Mouse (Mus musculus): ENCODE data around the gene Clic6. TPM values are rescaled to one million over a fixed set of nuclear protein-coding genes. Genes with fewer than 3 reads are reported as not detected.

The Clic6 gene
- total and polyA plus RNA-seq, 3 experiments: 0.24 to 1.2 TPM; not detected in 1

GRCm38 (mm10) chr16:92488456-92488855, 2.9 kb downstream of the Clic6 start:
- no peak for DNase-seq (ENCODE audit: extremely low read depth)
- Histone ChIP-seq H3K36me3 (replicated peaks in 1 of 2; ENCODE audit: control insufficient read depth in 1 of 2, insufficient read depth in 1 of 2, low read length in 1 of 2) (no peaks in the 10 kb centered on the region), H3K27ac (ENCODE audit: insufficient read depth, low read depth) (no peak overlapping the region), H3K4me2 (ENCODE audit: insufficient read depth, low read depth, poor library complexity, severe bottlenecking) (no peak overlapping the region), H3K4me3 (replicated peaks in 1 of 3; ENCODE audit: low read depth in 2 of 3, low read length in 2 of 3, poor library complexity in 1 of 3) (no peak overlapping the region), H3K9me3 (replicated peaks; ENCODE audit: low read length) (peaks cover 3% of the 10 kb centered on the region), H3K4me1 (ENCODE audit: control insufficient read depth in 1 of 2, insufficient read depth in 2 of 2) (peaks cover 14% of the 10 kb centered on the region in 2 experiments), H3K27me3 (replicated peaks) (no peaks in the 10 kb centered on the region), H3K9ac (ENCODE audit: insufficient read depth, low read depth) (no peak overlapping the region), H3K79me2 (replicated peaks; ENCODE audit: control insufficient read depth, extremely low read depth, insufficient read depth, poor library complexity, severe bottlenecking) (no peaks in the 10 kb centered on the region)
- dilution Hi-C loops (cut with MboI; ENCODE audit: extremely low pct_ligation_motif_present, extremely low pct_unique_long_range_greater_than_20kb, low sequenced_read_pairs): no loop called here
- in situ Hi-C loops (cut with MboI; ENCODE audit: low pct_ligation_motif_present, low pct_unique_long_range_greater_than_20kb, low sequenced_read_pairs): no loop called here
- TF ChIP-seq SMC3 (IDR thresholded peaks at IDR 0.05; ENCODE audit: low read depth, low read length) (no peak), TCF12 (IDR thresholded peaks at IDR 0.05; ENCODE audit: low read depth, low read length) (no peak), MXI1 (IDR thresholded peaks at IDR 0.05; ENCODE audit: low read depth, low read length) (no peak), ETS1 (conservative IDR thresholded peaks at IDR 0.05; ENCODE audit: low read depth, low read length) (no peak), EP300 (IDR thresholded peaks at IDR 0.05; ENCODE audit: low read length) (no peak), PAX5 (IDR thresholded peaks at IDR 0.05; ENCODE audit: low read length) (no peak), SIN3A (IDR thresholded peaks at IDR 0.05; ENCODE audit: low read length) (no peak), CTCF (conservative IDR thresholded peaks at IDR 0.05 in 1 of 2, IDR thresholded peaks at IDR 0.05 in 1 of 2; ENCODE audit: low read depth in 2 of 2, low read length in 2 of 2) (no peak), NRF1 (IDR thresholded peaks at IDR 0.05; ENCODE audit: low read depth, low read length) (no peak), MAX (IDR thresholded peaks at IDR 0.05; ENCODE audit: low read length) (no peak), KAT2A (IDR thresholded peaks at IDR 0.05; ENCODE audit: insufficient replicate concordance, low read length) (no peak)

GRCm38 (mm10) chr16:92489356-92489755, 3.8 kb downstream of the Clic6 start:
- Histone ChIP-seq H3K27me3 (replicated peaks) (no peaks in the 10 kb centered on the region), H3K9ac (ENCODE audit: insufficient read depth, low read depth) (no peak overlapping the region), H3K27ac (ENCODE audit: insufficient read depth, low read depth) (no peak overlapping the region), H3K36me3 (replicated peaks in 1 of 2; ENCODE audit: control insufficient read depth in 1 of 2, insufficient read depth in 1 of 2, low read length in 1 of 2) (no peaks in the 10 kb centered on the region), H3K4me2 (ENCODE audit: insufficient read depth, low read depth, poor library complexity, severe bottlenecking) (no peak overlapping the region), H3K9me3 (replicated peaks; ENCODE audit: low read length) (peaks cover 3% of the 10 kb centered on the region), H3K4me1 (ENCODE audit: control insufficient read depth in 1 of 2, insufficient read depth in 2 of 2) (peaks cover 14% of the 10 kb centered on the region in 2 experiments), H3K4me3 (replicated peaks in 1 of 3; ENCODE audit: low read depth in 2 of 3, low read length in 2 of 3, poor library complexity in 1 of 3) (no peak overlapping the region), H3K79me2 (replicated peaks; ENCODE audit: control insufficient read depth, extremely low read depth, insufficient read depth, poor library complexity, severe bottlenecking) (no peaks in the 10 kb centered on the region)
- TF ChIP-seq MAX (IDR thresholded peaks at IDR 0.05; ENCODE audit: low read length): no peak
- TF ChIP-seq EP300 (IDR thresholded peaks at IDR 0.05; ENCODE audit: low read length): no peak
- no peak for TF ChIP-seq SMC3 (IDR thresholded peaks at IDR 0.05; ENCODE audit: low read depth, low read length)
- TF ChIP-seq RAD21 (IDR thresholded peaks at IDR 0.05; ENCODE audit: low read depth, low read length): no peak
- dilution Hi-C loops (cut with MboI; ENCODE audit: extremely low pct_ligation_motif_present, extremely low pct_unique_long_range_greater_than_20kb, low sequenced_read_pairs) (no loop called here), in situ Hi-C loops (cut with MboI; ENCODE audit: low pct_ligation_motif_present, low pct_unique_long_range_greater_than_20kb, low sequenced_read_pairs) (no loop called here)
- DNase-seq (ENCODE audit: extremely low read depth): no peak

GRCm38 (mm10) chr16:92497851-92498588, 12.5 kb downstream of the Clic6 start:
- H3K79me2 ChIP-seq (replicated peaks; ENCODE audit: control insufficient read depth, extremely low read depth, insufficient read depth, poor library complexity, severe bottlenecking): no peaks in the 10 kb centered on the region
- no peak for DNase-seq (ENCODE audit: extremely low read depth)
- H3K27me3 ChIP-seq (replicated peaks): no peaks in the 10 kb centered on the region
- peak overlapping the region in 1 of 3 experiments; percentile 39 for H3K4me3 ChIP-seq (replicated peaks in 1 of 3; ENCODE audit: low read depth in 2 of 3, low read length in 2 of 3, poor library complexity in 1 of 3)
- TF ChIP-seq SMC3 (IDR thresholded peaks at IDR 0.05; ENCODE audit: low read depth, low read length): no peak
- TF ChIP-seq KAT2A (IDR thresholded peaks at IDR 0.05; ENCODE audit: insufficient replicate concordance, low read length): no peak
- TF ChIP-seq TCF12 (IDR thresholded peaks at IDR 0.05; ENCODE audit: low read depth, low read length): no peak
- no peak for TF ChIP-seq EP300 (IDR thresholded peaks at IDR 0.05; ENCODE audit: low read length)
- no peak for TF ChIP-seq USF2 (conservative IDR thresholded peaks at IDR 0.05; ENCODE audit: low read depth, low read length)
- no peak for TF ChIP-seq USF1 (IDR thresholded peaks at IDR 0.05; ENCODE audit: low read depth, low read length)
- no peak for TF ChIP-seq JUN (IDR thresholded peaks at IDR 0.05; ENCODE audit: insufficient read depth, low read depth, low read length)
- no peak for TF ChIP-seq ZKSCAN1 (IDR thresholded peaks at IDR 0.05; ENCODE audit: borderline replicate concordance, low read depth, low read length)
- no peak for TF ChIP-seq ELF1 (IDR thresholded peaks at IDR 0.05; ENCODE audit: low read depth, low read length)
- no peak for TF ChIP-seq POLR2AphosphoS2 (IDR thresholded peaks at IDR 0.05; ENCODE audit: low read depth, low read length)
- no peak for TF ChIP-seq POLR2A (IDR thresholded peaks at IDR 0.05; ENCODE audit: low read depth, low read length)
- peaks cover 3 to 36% of the 10 kb centered on the region in 2 experiments for H3K4me1 ChIP-seq (ENCODE audit: control insufficient read depth in 1 of 2, insufficient read depth in 2 of 2)
- H3K4me2 ChIP-seq (ENCODE audit: insufficient read depth, low read depth, poor library complexity, severe bottlenecking): peak overlapping the region; percentile 24; the same call in 1 of the 2 replicates
- H3K9me3 ChIP-seq (replicated peaks; ENCODE audit: low read length): peaks cover 9% of the 10 kb centered on the region
- no peaks in the 10 kb centered on the region for H3K36me3 ChIP-seq (replicated peaks in 1 of 2; ENCODE audit: control insufficient read depth in 1 of 2, insufficient read depth in 1 of 2, low read length in 1 of 2)
- dilution Hi-C loops (cut with MboI; ENCODE audit: extremely low pct_ligation_motif_present, extremely low pct_unique_long_range_greater_than_20kb, low sequenced_read_pairs): no loop called here
- in situ Hi-C loops (cut with MboI; ENCODE audit: low pct_ligation_motif_present, low pct_unique_long_range_greater_than_20kb, low sequenced_read_pairs): no loop called here
- no peak overlapping the region for H3K27ac ChIP-seq (ENCODE audit: insufficient read depth, low read depth)
- H3K9ac ChIP-seq (ENCODE audit: insufficient read depth, low read depth): no peak overlapping the region
